Mouse (Mus musculus) myocyte (in vitro differentiated cells): ENCODE measurements around the gene Cfap73.

ENCODE experiments used
- CEBPB ChIP-seq: IDR thresholded peaks from 2 replicates; pipeline ENCODE4 v1.6.1; 2011; ENCODE audit warnings: mild to moderate bottlenecking, moderate library complexity; ENCODE audit not compliant: poor library complexity, insufficient read depth, severe bottlenecking
- E2F4 ChIP-seq: IDR thresholded peaks from one replicate; pipeline ENCODE4 v1.6.1; 2011; ENCODE audit warnings: mild to moderate bottlenecking, control low read depth, moderate library complexity; ENCODE audit not compliant: insufficient read depth
- MAX ChIP-seq: IDR thresholded peaks from one replicate; pipeline ENCODE4 v1.6.1; 2011; ENCODE audit warnings: low read depth, mild to moderate bottlenecking, control low read depth
- MYOD1 ChIP-seq, 3 experiments: IDR thresholded peaks; one replicate each; pipeline ENCODE4 v1.6.1; 2011; ENCODE audit warnings: control low read depth in 2 of 3, low read depth in 2 of 3, mild to moderate bottlenecking in 2 of 3, moderate library complexity in 1 of 3; ENCODE audit not compliant: insufficient read length in 2 of 3, control insufficient read depth in 1 of 3
- MYOG ChIP-seq, 3 experiments: IDR thresholded peaks; one replicate each; pipeline ENCODE4 v1.6.1; 2011; ENCODE audit warnings: control low read depth in 2 of 3, low read depth in 2 of 3, mild to moderate bottlenecking in 2 of 3; ENCODE audit not compliant: insufficient read length in 2 of 3, control insufficient read depth in 1 of 3, insufficient read depth in 1 of 3
- POLR2A ChIP-seq: IDR thresholded peaks from one replicate; pipeline ENCODE4 v1.6.1; 2011; ENCODE audit warnings: low read depth, mild to moderate bottlenecking, control low read depth, moderate library complexity; ENCODE audit not compliant: insufficient read length
- POLR2AphosphoS2 ChIP-seq: IDR thresholded peaks from one replicate; pipeline ENCODE4 v1.6.1; 2011; ENCODE audit warnings: low read depth, control low read depth; ENCODE audit not compliant: insufficient read length
- REST ChIP-seq: IDR thresholded peaks from one replicate; pipeline ENCODE4 v1.6.1; 2011; ENCODE audit warnings: mild to moderate bottlenecking, control low read depth, moderate library complexity; ENCODE audit not compliant: insufficient read depth, insufficient read length
- SRF ChIP-seq: IDR thresholded peaks from one replicate; pipeline ENCODE4 v1.6.1; 2011; ENCODE audit warnings: low read depth; ENCODE audit not compliant: control insufficient read depth, insufficient read length
- TCF12 ChIP-seq: IDR thresholded peaks from one replicate; pipeline ENCODE4 v1.6.1; 2011; ENCODE audit warnings: mild to moderate bottlenecking, control low read depth; ENCODE audit not compliant: poor library complexity, insufficient read depth, severe bottlenecking
- TCF3 ChIP-seq: IDR thresholded peaks from one replicate; pipeline ENCODE4 v1.6.1; 2011; ENCODE audit warnings: low read depth, control low read depth; ENCODE audit not compliant: insufficient read length
- USF1 ChIP-seq: IDR thresholded peaks from one replicate; pipeline ENCODE4 v1.6.1; 2011; ENCODE audit warnings: low read depth, mild to moderate bottlenecking, control low read depth, moderate library complexity

DNA sequence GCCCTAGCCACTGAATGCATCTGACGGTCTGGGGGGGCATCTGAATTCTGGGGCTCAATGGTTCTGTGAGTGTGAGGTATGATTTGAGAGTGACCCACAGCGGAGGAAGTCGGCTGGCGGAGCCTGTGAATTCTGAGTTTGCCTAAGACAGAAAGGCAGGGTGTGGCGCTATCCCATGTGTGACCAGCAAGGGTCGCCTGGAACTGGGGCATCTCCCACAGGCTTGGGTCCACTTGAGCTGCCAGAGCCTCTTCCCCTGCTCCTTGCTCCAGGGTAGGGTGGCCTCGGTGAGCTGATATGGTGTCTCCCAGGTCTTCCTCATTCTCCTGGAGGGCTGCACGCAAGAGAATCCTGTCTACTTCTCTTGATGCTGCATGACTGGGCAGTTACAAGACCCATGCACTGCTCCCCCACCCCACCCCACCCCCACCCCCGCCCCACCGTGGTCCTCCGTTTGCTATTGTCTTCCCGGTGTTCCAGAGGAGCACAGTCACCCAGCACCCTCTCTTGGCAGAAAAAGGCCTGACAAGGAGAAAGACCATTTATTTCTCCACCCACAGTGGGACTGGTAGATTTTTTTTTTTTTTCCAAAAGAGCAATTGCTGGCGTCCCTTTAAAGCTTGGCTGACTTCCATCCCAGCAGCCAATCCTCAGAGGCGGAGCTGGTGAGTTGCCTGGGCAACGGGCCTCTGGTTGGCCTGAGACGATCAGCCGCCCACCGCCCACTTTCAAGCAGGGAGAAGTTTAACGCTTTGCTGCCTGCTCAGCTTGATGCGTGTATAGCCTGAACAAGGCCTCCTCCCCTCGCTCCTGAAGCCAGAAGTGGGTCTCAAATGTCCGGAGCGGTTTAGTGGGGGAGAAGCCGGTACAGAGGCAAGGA is 45.9 kb upstream of the Cfap73 start:
- TF ChIP-seq E2F4, result no peak
- no peak for TF ChIP-seq TCF12
- no peak for TF ChIP-seq POLR2A
- TF ChIP-seq CEBPB, result no peak
- no peak for TF ChIP-seq MAX
- TF ChIP-seq USF1, result no peak
- no peak for TF ChIP-seq POLR2AphosphoS2
- TF ChIP-seq MYOD1 (IDR thresholded peaks at IDR 0.05; ENCODE audit: control insufficient read depth in 1 of 3, insufficient read length in 2 of 3, low read depth in 2 of 3), result no peak
- TF ChIP-seq TCF3, result no peak
- no peak for TF ChIP-seq MYOG (IDR thresholded peaks at IDR 0.05; ENCODE audit: control insufficient read depth in 1 of 3, insufficient read depth in 1 of 3, insufficient read length in 2 of 3, low read depth in 2 of 3)
- TF ChIP-seq SRF, result no peak
- no peak for TF ChIP-seq REST
